Mouse (Mus musculus): ENCODE results near the gene Nell2. TPM values are rescaled to one million over a fixed set of nuclear protein-coding genes. Genes with fewer than 3 reads are reported as not detected.

Gene Nell2
- total and polyA plus RNA-seq, 2 experiments from 2014 or later, result 0.11 TPM; not detected in 1

DNA sequence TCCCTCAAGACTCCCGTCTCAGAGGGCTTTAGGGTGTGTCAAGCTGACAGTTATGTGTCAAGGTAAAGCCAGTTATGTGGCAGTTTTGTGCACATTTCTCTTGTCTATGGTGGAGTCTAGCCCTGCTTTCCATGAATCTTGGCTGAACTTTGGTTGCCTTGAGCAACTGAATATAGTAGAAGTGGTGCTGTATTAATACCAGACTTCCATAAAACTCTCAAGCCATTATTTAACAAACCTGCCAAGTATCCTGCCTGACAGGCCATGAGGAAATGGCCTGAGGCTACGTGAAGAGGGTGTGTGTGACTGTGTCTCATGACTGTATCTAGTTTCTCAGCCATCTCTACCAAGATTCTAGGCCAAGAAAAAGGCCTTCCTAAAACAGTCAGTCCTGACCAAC lies 147.5 kb downstream of the Nell2 start:
- H3K4me3 ChIP-seq (ENCODE audit: low read depth, low read length), result no peak overlapping the region
- H3K4me2 ChIP-seq (ENCODE audit: low read depth, low read length), result no peak overlapping the region
- TF ChIP-seq EP300 (IDR thresholded peaks at IDR 0.05; ENCODE audit: low read depth) (no peak), CTCF (IDR thresholded peaks at IDR 0.05; ENCODE audit: low read depth) (no peak)
- no peak overlapping the region for H3K27ac ChIP-seq (ENCODE audit: low read depth)
- H3K27me3 ChIP-seq (ENCODE audit: control insufficient read depth, insufficient read depth, low read length), result no peaks in the 10 kb centered on the region
- ATAC-seq (ENCODE audit: insufficient read depth, low read depth), result no peak
- H3K9ac ChIP-seq (replicated peaks; ENCODE audit: low read depth, low read length), result no peak overlapping the region
- WGBS, result 47% methylated on average over 2 of the region's 2 CpGs
- no peak for DNase-seq (ENCODE audit: low spot score)
- no peaks in the 10 kb centered on the region for H3K9me3 ChIP-seq (replicated peaks; ENCODE audit: control insufficient read depth, low read length)
- H3K36me3 ChIP-seq (replicated peaks; ENCODE audit: control insufficient read depth, insufficient read depth, low read length), result no peaks in the 10 kb centered on the region
- H3K4me1 ChIP-seq (ENCODE audit: control insufficient read depth, insufficient read depth), result no peaks in the 10 kb centered on the region

DNA sequence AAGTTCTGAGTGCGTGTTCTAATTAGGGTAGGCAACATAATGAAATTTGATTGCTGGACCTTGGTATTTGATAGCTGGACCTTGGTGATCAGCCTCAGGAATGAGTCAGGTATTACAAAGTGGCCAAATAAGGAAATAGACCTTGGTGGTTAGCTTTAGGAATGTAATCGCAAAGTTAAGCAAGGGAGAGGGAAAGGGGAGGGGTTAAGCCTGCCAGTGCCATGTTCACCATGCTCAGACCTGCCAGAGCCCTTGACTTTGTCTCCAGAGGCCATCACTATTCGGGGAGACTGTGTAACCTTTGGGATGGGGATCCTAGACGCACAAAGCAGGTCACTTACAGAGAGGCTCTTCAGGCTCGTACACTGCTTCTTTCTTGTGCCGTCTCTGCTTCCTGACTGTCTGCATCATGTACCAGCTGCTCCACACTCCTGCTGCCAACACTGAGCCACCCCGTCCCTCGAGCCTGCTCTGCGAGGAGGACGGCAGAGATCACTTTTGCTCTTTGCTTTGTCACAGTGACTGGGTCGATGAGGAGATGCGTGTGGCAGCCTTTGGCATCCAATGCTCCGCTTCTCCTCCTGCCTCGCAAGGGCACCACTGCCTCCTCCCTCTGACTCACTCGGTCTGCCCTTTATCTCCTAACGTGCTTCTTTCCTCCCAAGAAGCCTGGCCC lies 157.5 kb downstream of the Nell2 start:
- no peak for ATAC-seq (ENCODE audit: insufficient read depth, low read depth)
- Histone ChIP-seq H3K4me2 (ENCODE audit: low read depth, low read length) (no peak overlapping the region), H3K27me3 (ENCODE audit: control insufficient read depth, insufficient read depth, low read length) (no peaks in the 10 kb centered on the region), H3K4me1 (ENCODE audit: control insufficient read depth, insufficient read depth) (no peaks in the 10 kb centered on the region), H3K9me3 (replicated peaks; ENCODE audit: control insufficient read depth, low read length) (no peaks in the 10 kb centered on the region), H3K27ac (ENCODE audit: low read depth) (no peak overlapping the region), H3K4me3 (ENCODE audit: low read depth, low read length) (no peak overlapping the region), H3K36me3 (replicated peaks; ENCODE audit: control insufficient read depth, insufficient read depth, low read length) (no peaks in the 10 kb centered on the region), H3K9ac (replicated peaks; ENCODE audit: low read depth, low read length) (no peak overlapping the region)
- 67% methylated on average over 16 of the region's 16 CpGs for WGBS
- DNase-seq (ENCODE audit: low spot score), result no peak
- no peak for TF ChIP-seq CTCF (IDR thresholded peaks at IDR 0.05; ENCODE audit: low read depth)
- no peak for TF ChIP-seq EP300 (IDR thresholded peaks at IDR 0.05; ENCODE audit: low read depth)

DNA sequence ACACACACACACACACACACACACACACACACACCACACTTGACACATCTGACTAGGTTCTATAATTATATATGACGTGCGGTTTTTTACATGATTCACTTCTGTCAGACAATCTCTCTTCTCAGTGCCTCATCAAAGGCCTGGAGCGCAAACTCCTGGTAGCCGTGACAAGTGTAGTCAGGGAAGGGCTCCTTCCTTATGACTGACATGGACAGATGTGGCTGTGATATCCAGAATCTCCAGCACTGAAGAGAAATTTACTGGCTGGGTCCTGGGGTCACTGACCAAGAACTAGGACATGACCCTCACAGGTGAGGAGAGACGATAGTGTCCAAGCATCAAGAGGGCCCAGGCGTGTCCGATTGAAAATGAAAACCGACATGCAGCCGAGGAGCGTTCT lies 160.2 kb downstream of the Nell2 start:
- DNase-seq (ENCODE audit: low spot score) (no peak), ATAC-seq (ENCODE audit: insufficient read depth, low read depth) (no peak)
- H3K4me3 ChIP-seq (ENCODE audit: low read depth, low read length), result no peak overlapping the region
- H3K9me3 ChIP-seq (replicated peaks; ENCODE audit: control insufficient read depth, low read length), result no peaks in the 10 kb centered on the region
- H3K9ac ChIP-seq (replicated peaks; ENCODE audit: low read depth, low read length), result no peak overlapping the region
- no peaks in the 10 kb centered on the region for H3K36me3 ChIP-seq (replicated peaks; ENCODE audit: control insufficient read depth, insufficient read depth, low read length)
- no peak for TF ChIP-seq CTCF (IDR thresholded peaks at IDR 0.05; ENCODE audit: low read depth)
- TF ChIP-seq EP300 (IDR thresholded peaks at IDR 0.05; ENCODE audit: low read depth), result no peak
- H3K4me1 ChIP-seq (ENCODE audit: control insufficient read depth, insufficient read depth), result no peaks in the 10 kb centered on the region
- WGBS, result 86% methylated on average over 10 of the region's 10 CpGs
- no peaks in the 10 kb centered on the region for H3K27me3 ChIP-seq (ENCODE audit: control insufficient read depth, insufficient read depth, low read length)
- no peak overlapping the region for H3K4me2 ChIP-seq (ENCODE audit: low read depth, low read length)
- no peak overlapping the region for H3K27ac ChIP-seq (ENCODE audit: low read depth)

DNA sequence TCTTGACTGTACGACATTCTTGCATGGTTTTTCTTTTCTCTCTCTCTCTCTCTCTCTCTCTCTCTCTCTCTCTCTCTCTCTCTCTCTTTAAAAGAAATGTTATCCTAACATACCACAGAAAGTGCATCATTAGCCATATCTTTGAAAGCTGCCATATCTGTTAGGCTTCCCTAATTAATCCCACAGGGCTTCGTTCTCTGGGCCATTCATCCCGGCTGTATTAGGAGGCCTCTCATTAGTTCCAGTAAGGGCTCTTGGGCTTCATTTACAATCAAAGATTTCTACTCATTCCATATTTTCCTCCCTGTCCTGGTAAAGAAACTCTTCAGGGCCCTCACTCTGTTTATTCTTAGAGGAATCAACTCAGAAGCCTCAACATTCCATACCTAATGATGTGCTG lies 161.9 kb downstream of the Nell2 start:
- TF ChIP-seq EP300 (IDR thresholded peaks at IDR 0.05; ENCODE audit: low read depth) (no peak), CTCF (IDR thresholded peaks at IDR 0.05; ENCODE audit: low read depth) (no peak)

DNA sequence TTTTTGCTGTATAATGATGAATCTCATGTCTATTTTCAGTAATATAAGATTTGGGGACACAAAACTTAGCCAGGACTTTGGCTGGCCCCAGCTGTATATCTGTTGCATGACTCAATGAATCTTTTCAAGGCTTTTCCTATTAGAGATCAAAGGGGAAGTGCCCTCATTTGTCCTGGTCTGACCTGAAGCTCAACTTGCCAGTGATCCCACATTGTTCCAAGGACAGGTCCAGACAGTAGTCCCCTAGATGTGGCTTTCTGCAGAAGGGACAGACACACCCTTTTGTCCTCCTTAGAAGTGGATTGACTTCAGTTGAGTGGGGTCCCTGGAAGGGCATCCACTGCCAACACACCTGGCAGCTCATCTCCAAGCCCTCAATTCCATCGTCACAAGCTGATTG lies 173.6 kb downstream of the Nell2 start:
- H3K4me2 ChIP-seq (ENCODE audit: low read depth, low read length), result no peak overlapping the region
- H3K9me3 ChIP-seq (replicated peaks; ENCODE audit: control insufficient read depth, low read length), result peaks cover 5% of the 10 kb centered on the region; the same call in 1 of the 2 replicates
- H3K27ac ChIP-seq (ENCODE audit: low read depth), result no peak overlapping the region
- H3K4me3 ChIP-seq (ENCODE audit: low read depth, low read length), result no peak overlapping the region
- H3K9ac ChIP-seq (replicated peaks; ENCODE audit: low read depth, low read length), result no peak overlapping the region
- ATAC-seq (ENCODE audit: insufficient read depth, low read depth) (no peak), DNase-seq (ENCODE audit: low spot score) (no peak)
- TF ChIP-seq EP300 (IDR thresholded peaks at IDR 0.05; ENCODE audit: low read depth) (no peak), CTCF (IDR thresholded peaks at IDR 0.05; ENCODE audit: low read depth) (no peak)
- H3K36me3 ChIP-seq (replicated peaks; ENCODE audit: control insufficient read depth, insufficient read depth, low read length), result no peaks in the 10 kb centered on the region
- WGBS, result 74% methylated on average over 1 of the region's 1 CpGs
- H3K4me1 ChIP-seq (ENCODE audit: control insufficient read depth, insufficient read depth), result no peaks in the 10 kb centered on the region
- H3K27me3 ChIP-seq (ENCODE audit: control insufficient read depth, insufficient read depth, low read length), result no peaks in the 10 kb centered on the region

More for the DNA sequence above, 161.9 kb downstream of the Nell2 start:
- H3K9ac ChIP-seq (replicated peaks; ENCODE audit: low read depth, low read length), result no peak overlapping the region
- H3K4me1 ChIP-seq (ENCODE audit: control insufficient read depth, insufficient read depth), result no peaks in the 10 kb centered on the region
- no peaks in the 10 kb centered on the region for H3K36me3 ChIP-seq (replicated peaks; ENCODE audit: control insufficient read depth, insufficient read depth, low read length)
- H3K9me3 ChIP-seq (replicated peaks; ENCODE audit: control insufficient read depth, low read length), result no peaks in the 10 kb centered on the region
- 58% methylated on average over 3 of the region's 3 CpGs for WGBS
- no peak overlapping the region for H3K4me2 ChIP-seq (ENCODE audit: low read depth, low read length)
- no peaks in the 10 kb centered on the region for H3K27me3 ChIP-seq (ENCODE audit: control insufficient read depth, insufficient read depth, low read length)
- ATAC-seq (ENCODE audit: insufficient read depth, low read depth) (no peak), DNase-seq (ENCODE audit: low spot score) (no peak)
- no peak overlapping the region for H3K27ac ChIP-seq (ENCODE audit: low read depth)
- H3K4me3 ChIP-seq (ENCODE audit: low read depth, low read length), result no peak overlapping the region

Measured in heart, postnatal 0 days (tissue).